Mouse (Mus musculus) kidney, postnatal 14 days (tissue): ENCODE data around the gene Tmem151b.

Experiments used
- DNase-seq: peaks from one replicate; pipeline ENCODE4 v3.0.0; 2022; ENCODE audit warnings: mixed read lengths

The Tmem151b gene

DNA sequence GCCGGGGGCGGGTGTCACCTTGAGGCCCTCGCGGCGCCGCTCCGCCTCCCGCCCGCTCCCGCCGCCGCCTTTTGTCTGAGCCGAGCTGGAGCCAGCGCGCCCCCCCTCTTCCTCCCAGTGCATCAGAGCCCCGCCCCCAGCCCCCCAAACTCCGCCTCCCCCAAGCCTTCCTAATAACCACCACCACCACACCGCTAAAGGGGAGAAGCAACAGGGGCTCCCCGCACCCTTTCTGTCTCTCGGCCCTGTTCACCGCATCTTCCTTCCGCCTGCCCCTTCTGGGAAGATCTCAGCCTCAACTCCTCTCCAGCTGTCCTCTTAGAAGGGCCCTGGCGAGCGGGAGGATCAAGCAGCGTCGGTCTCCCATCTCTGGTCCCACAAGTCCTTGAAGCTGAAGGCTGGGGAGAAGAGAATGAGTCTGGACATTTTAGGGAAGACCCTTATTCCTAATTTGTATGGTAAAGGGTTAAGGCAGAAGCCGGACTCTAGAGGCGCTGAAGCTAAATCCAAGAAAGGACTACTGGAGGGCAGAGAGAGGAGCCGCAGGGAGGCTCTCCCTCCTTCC is at the start of gene Tmem151b:
Gene Tmem151b (minus strand): TSS at position 61 of the 565 bp plus-strand sequence.
- DNase-seq = no peak

DNA sequence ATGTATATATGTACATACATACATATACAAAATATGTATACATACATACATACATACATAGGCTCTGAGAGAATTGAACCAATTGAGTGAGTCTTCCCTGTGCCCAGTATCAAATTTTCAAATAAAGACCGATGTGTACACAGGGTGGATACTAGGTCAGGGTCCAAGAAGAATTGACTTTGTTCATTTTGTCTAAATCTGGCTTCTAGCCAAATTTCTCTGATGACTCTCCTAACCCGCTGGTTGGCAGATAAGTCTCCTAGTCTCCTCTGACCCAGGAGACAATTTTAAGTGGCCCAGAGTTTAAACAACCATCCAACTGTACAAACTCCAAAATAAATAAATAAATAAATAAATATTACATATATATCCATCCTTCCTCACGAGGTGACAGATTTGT is 49.4 kb upstream of the Tmem151b start:
- no peak for DNase-seq

- DNase-seq = no peak
These were observed 48.9 kb upstream of the Tmem151b start for GRCm38 (mm10) chr17:45598376-45598775.

DNA sequence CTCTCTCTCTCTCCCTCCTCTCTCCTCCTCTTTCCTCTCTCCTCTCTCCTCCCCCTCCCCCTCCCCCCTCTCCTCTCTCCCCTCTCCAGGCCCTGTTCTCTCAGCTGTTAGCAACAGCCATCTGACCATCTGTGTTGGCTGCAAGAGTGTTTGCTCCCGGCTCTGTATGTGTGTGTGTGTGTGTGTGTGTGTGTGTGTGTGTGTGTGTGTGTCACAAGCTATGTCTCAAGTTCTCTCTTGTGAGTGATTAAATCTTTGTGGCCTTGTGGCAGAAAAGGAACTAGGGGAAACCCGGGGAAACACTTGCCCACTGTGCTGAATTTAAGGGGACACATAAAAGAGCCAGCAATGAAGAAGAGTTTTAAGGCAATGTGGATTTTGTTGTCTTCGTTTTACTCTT is 48.3 kb upstream of the Tmem151b start:
- peak; percentile 45 for DNase-seq

DNA sequence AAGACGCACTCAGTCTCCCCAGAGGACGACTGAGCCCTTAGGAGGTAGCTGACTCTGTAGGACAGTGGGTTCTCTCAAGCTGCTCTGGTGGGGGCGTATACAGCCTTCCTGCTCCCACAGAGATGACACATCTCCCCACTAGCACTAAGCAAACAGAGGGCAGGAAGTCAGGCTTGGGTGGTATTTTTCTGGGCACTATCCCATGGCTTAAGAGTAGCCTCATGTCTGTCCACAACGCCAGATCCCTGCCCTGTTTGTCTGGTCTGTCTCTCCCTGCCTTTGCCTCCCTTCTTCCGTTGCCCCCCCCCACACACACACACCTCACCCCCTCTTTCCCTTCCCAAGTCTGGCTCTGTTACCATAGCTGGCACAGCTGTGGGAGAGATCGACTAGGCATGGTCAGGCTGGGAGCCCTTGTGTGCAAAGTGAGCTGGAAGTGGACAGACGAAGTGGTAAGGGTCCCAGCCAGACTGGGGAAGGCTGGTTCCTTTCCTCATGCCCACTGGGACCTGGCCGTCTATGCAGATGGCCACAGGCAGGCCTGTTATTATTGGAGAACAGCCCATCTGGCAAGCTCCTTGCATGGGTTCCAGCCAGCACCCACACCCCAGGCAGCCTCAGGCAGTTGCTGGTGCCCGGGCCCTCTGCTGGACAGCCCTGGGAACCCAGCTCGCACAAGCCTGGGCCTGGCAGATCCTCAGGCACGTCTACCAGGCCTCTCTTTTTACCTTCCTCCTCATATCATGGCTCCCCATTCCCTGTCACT is 47.3 kb upstream of the Tmem151b start:
- peak; percentile 87 for DNase-seq

DNA sequence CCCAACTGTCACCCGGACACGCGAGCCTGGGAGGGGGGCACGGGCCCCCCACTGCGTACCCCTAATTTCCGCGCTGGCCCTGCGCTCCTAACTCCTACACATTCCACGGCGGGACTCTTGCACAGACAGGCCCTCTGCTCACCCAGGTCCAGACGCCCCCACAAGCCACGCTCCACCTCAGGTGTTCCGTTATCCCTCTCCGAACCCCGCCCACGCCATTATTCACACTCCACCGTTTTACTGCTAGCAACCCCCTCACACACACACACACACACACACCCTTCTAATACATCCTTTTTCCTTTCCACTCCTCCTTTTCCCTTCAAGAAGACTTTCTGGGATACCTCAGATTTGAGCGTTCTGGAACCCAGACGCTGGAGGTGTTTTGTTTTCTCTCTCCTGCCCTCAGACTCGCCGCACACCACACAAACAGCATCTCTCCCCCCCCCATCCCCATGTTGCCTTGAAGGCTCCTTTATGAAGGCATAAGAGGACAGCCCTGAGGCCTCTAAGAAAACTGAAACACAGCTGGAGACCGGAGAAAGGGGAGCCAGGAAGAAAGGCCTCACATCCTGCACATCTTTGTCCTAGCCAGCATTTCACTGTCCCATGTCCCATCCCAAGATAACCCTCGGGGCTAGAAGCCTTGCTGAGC is 46.4 kb upstream of the Tmem151b start:
- no peak for DNase-seq

GRCm38 (mm10) chr17:45594881-45595735 is 45.6 kb upstream of the Tmem151b start:
- DNase-seq = peak; percentile 90

DNA sequence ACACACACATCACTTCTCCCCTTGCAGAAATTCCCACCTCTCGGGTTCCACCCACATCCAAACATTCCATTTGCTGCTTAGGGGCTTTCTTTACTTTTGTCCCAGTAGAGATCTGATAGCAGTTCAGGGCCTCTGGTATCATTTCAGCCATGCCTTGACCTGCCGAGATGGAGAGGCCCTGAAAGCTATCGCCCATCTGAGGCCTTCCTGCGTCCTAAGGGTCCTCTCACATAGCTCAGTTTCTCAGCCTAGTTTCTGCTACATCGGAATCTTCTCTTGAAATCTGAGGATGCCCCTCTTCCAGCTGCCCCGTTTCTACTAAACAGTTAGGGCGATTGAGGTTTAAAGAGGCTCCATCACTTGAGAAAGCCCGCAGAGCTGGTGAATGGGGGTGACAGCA is 44.7 kb upstream of the Tmem151b start:
- DNase-seq = no peak

DNA sequence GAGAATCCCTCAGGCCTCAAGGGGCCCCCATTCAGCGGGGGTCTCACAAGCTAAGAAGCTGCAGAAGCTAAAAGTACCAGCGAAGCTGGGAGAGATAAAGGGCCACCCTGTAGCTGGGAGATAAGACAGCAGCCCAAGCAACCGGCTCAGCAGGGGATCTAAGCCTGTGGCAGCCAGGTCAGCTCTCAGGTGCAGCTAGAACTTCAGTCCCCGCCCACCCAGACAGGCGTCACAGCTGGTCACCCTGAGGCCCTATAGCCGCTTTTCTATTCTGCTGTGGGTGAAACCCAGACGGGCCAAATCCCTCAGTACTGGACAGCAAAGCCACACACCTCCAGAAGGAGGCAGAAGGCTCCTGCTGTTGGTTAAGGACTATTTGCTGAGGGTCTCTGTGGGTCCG is 44.0 kb upstream of the Tmem151b start:
- DNase-seq = peak; percentile 51

GRCm38 (mm10) chr17:45592606-45593431 is 43.3 kb upstream of the Tmem151b start:
- DNase-seq = peak; percentile 76

DNA sequence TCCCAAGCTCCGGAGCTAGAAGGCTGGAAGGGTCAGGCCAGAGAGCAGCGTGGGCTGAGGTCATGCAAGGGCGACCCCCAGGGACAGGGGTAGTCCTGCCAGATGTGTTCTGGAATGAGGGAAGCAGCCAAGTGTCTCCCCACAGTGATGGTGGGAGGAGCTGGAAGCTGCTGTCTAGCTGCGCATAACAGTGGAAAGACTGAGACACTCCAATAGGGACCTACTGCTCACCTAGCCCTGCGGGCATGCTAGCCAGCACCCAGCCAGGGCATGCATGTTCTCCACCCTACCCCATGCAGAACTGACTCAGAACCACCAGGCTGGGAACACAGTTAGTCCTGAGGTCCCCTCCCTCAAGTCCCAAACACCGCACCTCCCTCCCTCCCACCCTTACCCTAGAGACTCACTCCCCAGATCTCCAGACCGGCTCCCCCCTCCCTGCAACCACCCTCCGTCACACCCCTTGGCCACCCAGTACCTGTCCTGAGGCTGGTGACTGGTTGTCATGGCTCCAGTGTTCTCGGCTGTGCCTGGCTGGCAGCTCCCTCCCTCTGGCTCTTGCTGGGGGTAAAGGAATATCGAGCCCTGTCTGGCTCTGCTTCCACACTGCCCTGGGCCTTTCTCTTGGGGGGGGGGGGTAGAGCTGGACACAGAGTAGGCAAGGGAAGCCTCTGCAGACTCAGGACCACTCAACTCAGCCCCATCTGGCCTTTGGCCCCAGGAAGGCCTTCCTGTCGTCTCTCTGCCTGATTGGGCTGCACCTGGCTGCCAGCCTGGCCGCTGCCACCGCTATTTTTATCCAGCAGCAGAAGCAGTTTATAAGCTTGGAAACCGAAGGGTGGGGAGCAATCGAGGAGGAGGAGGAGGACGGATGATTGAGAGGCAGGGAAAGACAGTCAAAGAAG is 42.5 kb upstream of the Tmem151b start:
- peak; percentile 69 for DNase-seq

DNA sequence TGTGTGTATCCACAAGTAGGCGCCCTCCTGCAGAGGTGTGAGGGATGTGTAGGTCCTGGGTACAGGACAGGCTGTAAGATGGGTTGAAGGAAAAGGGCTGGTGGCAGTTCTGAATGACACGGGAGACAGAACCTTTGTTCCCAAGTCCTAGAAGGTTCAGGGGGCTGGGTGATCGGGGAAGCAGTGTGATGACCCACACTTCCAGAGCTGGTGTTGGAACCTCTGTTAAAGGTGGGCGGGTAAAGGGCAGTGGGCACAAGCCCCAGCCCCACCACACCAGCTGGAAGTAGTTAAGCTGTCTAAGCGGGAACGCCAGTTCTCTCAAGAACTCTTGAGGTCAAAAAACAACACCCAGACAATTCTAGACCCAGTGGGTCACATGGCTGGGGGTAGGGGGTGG is 40.9 kb upstream of the Tmem151b start:
- DNase-seq = no peak

DNA sequence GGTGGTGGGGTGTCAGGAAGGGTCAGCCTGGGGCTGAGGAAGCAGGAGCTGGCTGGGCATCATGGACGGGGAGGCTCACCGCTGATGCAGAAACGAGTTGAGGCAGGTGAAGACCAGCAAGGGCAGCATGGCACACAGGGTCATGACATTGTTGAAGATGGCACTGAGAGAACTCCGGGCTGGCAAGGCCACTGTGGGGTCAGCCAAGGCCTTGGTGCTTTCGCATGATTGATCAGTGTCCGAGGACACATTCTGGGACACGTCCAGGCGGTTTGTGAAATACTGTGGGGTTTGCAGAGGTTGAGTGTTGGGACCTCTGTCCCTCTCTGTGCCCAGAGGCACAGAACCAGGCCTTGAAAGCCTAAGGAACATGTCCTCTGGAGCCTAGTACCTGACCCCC is 40.4 kb upstream of the Tmem151b start:
- DNase-seq = no peak

- no peak for DNase-seq
These were observed 39.8 kb upstream of the Tmem151b start for GRCm38 (mm10) chr17:45589236-45589635.

DNA sequence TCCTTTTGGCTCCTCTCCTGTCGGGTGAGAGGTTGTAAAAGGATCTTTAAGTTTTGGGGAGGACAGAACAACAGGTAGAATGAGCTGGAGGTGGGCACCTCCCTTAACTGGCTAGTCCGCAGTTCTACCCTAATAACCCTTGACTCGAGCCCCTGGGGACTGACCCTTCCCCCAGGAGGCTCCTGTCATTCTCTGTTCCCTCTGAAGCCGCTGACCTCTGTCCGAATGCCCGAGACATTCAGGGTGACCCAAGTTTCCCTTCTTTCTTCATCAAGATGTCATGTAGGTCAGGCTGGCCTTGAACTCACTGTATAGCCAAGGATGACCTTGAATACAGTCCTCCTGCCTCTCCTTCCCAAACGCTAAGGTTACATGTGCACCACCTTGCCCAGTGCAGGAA is 38.9 kb upstream of the Tmem151b start:
- no peak for DNase-seq

GRCm38 (mm10) chr17:45586449-45586837 is 37.0 kb upstream of the Tmem151b start:
- no peak for DNase-seq

DNA sequence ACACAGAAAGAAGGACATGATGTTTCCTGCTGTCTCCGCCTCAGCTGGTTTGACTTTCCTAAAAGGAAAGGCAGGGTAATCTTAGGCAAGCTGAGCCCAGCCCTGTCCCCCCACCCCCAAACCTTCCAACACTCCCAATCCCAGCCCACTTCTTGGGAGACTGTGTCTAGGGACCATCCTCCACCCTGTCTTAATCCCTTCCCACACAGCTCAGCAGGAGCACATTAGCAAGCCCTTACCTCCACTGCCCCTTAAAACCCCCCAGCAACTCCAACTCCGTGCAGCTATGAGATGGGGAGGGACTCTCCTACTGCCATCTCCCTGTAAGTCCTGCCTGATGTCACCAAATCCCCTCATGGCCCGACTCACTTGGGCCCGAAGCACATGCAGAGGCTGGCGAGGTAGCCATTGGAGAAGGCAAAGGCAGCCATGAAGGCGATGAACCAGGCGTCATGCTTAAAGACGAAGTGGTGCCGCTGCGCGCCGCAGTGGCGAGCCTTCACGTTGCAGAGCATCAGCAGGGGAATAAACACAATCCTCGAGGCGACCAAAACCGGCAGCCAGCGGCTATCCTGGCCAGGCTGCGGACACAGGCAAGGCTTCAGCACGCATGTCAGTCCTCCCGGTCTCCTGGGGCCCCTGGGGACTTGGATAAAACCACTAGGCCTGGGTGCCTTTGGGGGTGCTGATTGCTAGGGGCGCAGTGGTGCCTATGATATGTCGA is 36.4 kb upstream of the Tmem151b start:
- DNase-seq = no peak

DNA sequence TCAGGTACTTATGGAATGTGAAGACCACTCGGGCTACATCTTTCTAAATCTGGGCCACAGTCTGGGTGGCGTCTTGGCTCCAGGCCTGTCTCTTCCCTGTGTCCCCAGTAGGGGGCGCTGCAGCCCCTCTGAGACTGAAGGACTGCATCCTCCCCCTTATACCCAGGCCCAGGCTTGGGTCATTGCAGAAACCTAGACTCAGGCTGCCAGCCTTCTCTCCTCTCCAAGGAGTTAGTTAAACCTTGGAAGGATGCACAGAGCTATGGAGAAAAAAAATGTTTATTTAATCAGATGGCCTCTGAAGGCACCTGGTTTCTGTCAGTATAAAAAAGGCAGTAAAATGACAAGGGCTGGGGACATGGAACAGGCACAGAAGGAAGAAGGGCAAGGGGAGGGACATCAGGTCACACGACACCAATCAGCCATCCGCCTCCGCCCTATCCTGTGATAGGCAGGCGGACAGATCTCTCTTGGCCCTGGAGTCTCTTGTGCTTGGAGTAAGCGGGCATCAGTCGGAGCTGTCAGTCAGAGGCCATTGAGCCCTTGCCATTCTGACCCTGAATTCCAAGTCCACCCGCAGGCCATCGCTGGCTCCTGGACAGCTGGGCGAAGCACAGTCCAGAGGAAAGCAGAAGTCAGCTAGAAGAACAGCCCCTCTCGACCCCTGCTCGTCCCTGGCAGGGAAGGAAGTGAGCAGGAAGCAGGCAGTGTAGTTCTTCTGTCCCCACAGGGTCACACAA is 35.6 kb upstream of the Tmem151b start:
- peak; percentile 82 for DNase-seq

DNA sequence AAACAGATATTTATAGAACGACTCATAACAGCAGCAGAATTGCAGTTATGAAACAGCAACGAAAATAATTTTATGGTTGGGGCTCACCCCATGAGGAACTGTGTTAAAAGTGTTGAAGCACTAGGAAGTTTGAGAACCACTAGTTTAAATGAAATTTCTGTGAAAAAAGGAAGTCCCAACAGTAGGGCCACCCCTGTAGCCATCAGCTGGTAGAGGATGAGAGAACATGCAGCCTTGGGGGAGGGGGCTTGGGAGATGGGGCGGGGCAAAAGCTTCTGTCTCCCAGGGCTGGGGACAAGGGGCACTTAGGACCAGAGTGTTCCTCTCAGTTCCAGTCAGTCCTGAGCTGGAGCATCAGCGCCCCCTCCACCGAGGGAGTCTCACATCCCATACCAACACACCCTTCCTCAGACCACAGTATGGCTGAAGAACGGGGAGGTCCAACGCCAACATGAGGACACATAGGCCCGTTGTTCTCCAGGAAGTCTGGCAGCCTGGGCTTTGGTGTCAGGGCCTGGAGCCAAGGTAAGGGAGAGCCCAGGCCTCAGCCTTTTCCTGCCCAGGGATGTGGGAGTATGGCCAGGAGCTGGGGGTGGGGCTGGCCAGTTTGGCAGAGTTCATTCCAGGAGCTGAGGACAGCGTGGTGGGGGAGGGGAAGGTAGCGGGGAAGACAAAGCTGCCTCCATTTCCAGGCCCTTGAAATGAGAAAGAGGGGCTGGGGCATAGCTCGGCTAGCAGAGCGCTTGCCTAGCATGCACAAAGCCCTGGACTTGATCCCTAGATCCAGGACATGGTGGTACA is 34.8 kb upstream of the Tmem151b start:
- DNase-seq = peak; percentile 91
